Mouse (Mus musculus) thymus, postnatal 10 days (tissue): Measurements from ENCODE around the gene Aldh1l2.
"Not testable (repeated sequence)": the region's sequence is repeated elsewhere in the genome, so short reads cannot be mapped to it uniquely, and the experiment has no call there.

Experiments
- DNase-seq, 2 experiments: peaks; one replicate each; pipeline ENCODE4 v3.0.0; 2021; ENCODE audit warnings: low spot score in 2 of 2

The Aldh1l2 gene

DNA sequence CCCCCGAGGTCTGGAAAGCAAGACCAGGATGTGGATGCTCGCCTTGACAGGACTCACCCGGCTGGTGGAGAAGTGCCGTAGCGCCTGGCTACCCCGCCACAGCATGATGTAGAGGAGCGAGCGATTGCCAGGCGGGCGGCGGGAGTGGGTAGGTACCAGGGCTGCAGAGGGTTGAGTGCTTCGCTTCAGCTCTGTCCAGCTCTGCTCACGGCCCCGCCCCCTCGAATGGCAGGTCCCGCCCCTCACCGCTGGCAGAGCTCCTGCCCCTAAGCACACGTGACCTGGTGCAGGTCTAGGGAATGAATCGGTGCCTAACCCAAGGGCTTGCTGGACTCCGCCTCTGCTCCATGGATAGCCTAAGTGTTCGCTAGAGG is at the start of gene Aldh1l2:
Gene Aldh1l2 (minus strand): TSS at position 231 of the 374 bp plus-strand sequence.
- peak; percentile 7 to 21 for DNase-seq

DNA sequence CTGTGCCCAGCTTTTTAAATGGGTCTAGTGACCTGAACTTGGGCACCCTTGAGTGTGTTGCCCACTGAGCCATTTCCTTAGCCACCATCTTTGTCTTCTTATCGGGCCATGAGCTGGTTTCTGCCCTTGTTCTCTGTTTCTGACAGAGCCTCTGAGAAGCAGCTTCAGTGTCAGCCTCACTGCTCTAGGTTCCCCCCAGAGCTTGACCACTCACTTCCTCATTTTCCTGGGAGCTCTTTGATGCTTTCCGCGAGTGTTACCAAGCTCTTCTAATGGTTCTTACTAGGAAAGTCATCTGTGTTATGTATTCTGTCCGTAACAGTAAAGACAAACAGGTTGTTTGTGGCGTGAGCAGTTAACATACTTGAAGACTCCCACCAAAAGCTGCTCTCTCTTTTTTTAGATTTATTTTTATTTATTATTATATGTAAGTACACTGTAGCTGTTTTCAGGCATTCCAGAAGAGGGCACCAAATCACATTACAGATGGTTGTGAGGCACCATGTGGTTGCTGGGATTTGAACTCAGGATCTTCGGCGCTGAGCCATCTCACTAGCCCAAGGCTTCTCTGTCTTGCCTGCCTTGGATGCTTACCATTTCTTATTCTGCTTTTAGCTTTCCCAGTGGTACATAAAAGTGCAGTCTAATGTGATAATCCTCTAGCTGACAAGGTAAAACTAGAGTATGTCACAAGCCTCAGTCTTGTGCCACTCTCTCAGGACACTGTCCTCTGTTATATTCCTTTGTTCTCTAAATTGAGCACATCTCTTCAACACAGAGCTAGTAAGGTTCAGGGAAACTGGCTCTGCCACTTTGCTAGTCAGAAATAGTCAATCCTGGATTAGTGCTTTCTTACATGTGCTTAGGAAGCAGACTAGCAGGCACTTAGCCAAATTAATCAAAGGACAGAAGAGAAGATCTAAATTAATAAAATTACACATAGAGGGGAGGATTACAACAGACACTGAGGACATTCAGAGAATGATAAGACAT is 31.8 kb upstream of the Aldh1l2 start:
- DNase-seq = no peak

DNA sequence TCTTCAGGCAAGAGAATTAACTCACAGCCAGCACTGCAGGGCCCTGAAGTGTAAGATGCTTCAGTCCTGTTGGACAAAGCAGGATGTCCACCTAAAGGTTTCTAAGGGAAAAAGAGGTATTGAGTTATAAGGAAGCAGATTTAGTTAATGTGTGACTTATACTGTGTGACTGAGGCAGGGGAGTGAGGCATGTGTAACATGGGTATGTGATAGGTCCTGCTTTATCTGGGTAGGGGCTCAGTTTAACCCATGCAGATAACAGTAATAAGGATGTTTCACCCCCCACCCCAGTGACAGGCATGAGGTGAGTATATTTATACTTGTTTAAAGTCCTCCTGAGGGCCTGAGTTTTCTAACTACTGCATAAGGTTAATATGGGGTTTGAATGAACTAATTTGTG is 29.1 kb upstream of the Aldh1l2 start:
- DNase-seq = no peak

DNA sequence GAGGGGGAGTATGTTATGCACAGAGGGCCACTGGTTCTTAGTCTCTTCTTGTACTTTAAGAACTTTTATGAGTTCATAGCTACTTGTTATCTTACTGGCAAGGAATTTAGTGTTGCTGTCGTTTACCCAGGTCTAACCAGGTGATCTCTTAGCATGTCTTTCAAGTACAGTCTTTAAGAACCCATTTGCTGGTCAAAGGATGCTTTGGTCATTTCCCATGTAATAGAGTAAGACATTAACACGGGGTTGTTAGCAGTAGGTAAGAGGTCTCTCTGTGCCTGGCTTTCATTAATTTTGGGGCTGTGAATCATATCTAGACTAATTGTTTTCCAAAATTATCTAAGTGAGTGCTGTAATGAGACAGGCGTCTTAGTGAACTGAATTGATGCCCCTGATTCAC is 11.4 kb upstream of the Aldh1l2 start:
- no peak for DNase-seq

DNA sequence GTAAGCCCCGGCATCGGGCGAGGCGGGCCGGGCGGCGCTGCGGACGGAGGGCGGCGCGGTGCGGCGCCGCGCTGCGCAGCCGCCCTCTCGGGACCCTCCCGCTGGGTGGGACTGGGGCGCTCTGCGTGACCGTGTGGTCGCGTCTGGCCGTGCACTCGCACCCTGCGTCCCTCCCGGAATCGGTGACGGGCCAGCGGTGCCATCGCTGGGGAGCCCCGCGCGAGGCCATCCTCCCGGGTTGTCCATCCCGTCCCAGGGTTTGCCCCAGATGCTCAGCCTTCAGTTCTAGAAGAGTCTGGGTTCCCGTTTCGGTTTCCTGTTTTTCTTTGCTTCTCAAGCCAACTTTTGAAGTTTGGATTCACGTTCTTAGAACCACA is 10.2 kb upstream of the Aldh1l2 start:
- peak in 1 of 2 experiments; percentile 35 for DNase-seq

DNA sequence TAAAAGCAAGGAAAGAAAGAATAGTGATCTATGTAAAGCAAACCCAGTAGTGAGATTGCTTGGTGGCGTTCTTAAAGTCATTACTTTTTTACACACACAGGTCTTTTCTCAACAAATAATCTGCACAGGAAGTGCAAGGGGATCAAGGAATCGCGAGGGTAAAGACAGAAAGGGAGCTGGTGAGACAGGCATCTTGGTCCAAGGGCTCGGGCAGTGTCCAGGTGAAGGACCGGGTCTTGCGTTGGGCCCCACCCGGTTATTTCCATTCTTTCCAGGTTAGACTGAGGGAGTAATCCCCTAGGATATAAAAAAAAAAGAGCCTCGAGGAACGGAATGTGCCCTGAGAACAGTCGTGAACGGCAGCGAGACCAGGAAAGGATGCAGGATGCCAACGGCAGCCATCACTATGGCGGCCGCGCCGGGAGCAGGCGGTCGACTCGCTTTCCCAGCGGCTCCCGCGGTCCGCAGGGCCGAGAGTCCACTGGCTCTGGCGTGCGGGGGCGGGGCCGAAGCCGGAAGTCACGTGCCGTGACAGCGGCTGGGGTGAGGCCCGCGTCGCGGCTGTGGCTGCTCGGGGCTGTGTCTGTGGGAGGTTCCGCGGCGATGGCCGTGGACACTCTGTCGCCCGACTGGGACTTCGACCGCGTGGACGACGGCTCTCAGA is 9.6 kb upstream of the Aldh1l2 start, which contains the start of gene Washc4:
Gene Washc4 (plus strand): TSS at position 314 of the 664 bp plus-strand sequence.
- peak; percentile 88 to 89 for DNase-seq

DNA sequence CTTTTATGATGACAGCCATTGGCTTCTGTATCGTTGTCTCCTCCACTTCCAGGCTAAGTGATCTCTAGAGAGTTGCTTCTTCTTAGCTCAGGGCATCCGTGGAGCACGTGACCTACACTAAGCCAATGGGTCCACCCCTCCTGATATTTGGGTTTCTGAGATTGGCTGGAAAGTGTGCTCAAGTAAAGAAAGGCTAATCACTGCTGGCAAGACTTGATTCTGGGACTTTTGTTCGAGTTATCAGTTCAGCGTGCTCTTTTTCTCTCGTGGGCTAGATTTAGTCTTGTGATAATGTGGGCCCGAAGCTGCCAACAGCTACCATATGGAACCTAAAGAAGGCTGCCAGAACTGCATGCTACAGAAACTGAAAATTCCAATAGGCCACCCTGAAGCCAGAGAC is 8.3 kb upstream of the Aldh1l2 start:
- no peak for DNase-seq

DNA sequence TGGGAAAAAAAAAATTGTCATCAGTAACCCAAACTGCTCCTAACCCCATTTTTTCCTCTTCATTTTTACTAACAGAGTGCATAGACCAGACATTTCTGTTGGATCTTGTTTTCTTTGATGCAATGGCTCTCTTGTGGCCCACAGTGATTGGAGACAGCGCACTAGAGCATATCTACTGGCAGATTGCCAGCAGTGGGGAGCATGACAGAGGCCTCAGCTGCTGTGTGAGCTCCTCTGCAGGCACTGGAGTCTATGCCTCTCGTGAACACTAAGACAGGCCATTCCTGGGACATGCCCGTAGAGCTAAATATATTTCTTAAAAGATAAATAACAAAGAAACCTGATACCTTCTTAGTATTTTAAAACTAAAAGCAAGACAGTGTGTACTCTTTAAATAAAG is 6.2 kb upstream of the Aldh1l2 start:
- no peak for DNase-seq

DNA sequence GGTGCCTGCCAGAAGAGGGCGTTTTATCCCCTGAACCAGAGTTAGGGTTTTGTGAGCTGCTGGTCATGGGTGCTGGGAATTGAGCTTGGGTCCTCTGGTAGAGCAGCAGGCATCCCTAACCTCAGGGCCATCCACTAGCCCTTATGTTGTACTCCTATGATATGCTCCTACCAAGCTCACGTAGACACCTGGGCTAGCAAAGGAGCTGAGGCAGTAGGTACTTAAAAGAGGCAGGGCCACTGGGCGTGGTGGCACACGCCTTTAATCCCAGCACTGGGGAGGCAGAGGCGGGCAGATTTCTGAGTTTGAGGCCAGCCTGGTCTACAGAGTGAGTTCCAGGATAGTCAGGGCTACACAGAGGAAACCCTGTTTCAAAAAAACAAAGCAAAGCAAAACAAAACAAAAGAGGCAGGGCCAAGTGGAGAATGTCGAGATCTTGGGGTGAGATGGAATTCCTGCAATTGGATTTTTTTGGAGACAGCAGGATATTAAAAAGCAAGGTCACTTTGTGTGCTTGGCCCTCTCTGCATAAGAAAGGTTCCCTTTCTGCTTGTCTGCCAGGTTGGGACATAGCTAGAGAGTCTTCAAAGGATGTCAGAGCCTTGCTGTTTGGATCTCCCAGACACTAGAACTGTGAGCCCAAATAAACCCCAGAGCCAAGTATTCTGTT is 5.5 kb upstream of the Aldh1l2 start:
- no peak for DNase-seq

DNA sequence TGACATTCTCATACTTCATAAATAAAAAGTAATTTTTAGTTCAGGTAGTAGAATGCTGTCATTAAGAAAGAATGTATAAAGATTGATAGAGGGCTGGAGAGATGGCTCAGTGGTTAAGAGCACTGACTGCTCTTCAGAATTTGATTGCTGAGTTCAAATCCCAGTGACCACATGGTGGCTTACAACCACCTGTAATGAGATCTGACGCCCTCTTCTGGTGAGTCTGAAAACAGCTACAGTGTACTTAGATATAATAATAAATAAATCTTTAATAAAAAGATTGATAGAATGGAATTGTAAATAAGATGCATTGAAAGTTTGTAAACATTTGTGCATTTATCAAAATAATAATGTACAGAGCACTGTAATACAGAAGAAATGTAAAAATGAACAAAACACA is 2.5 kb upstream of the Aldh1l2 start:
- DNase-seq = no peak

DNA sequence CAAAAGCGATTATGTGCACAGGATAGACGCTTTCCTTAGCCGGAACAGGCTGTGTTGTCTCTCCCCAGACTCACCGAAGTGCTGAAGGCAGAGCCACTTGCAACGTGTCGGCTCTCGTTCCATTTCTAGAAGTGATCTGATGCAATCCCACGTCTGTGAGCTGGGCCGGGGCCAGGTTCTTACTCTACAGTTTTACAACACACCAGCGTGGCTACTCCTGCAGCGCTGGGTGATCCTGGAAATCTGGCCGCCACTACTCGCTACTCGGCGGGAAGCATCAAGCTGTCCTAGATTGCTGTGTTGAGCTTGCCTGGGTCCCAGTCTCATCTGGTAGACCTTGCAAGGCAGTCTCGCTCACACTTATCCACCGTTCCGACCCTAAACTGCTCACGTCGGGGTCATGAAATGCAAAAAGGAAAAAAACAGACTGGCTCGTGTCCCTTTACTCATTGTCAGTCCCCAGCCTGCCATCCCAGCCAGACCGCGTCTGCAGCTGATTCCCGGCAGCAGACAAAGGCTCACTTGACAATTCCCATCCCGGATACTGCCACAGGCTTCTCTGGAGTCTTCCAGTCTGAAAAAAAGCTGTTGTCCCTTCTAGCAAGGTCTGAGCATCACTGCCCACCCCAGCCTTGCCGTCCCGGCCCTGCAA is 556 bp downstream of the Aldh1l2 start:
- DNase-seq = no peak

DNA sequence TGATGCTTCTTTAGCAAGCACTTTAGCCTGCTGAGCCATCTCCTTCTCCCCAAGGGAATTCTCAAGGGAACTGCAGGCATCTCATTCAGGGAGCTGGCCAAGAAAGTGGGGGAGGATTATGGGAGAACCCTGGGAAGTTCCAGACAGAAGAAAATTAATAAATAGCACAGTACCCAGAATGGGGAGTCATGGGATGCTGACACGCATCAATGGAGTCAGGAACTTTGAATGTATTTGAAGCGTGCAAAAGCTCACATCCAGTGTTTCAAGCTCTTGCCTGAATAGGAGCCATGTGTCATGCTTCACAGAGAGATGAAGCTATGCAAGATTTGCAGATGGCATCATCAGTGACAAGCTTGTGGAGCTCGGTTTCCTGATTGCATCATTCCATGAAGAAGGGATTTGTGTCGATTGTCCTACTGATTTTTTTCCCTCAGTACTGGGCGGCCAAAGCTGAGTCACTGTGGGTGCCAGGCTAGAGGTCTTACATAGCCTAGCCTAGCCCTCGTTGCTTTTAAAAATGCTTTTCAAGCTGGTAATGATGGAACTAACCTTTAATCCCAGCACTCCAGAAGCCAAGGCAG is 3.5 kb downstream of the Aldh1l2 start:
- no peak for DNase-seq

DNA sequence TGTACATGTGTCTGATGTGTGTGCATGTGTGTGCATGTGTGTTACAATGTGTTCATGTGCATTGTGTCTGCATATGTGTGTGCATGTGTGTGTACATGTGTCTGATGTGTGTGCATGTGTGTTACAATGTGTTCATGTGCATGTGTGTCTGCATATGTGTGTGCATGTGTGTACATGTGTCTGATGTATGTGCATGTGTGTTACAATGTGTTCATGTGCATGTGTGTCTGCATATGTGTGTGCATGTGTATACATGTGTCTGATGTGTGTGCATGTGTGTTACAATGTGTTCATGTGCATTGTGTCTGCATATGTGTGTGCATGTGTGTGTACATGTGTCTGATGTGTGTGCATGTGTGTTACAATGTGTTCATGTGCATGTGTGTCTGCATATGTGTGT is 9.7 kb downstream of the Aldh1l2 start:
- not testable (repeated sequence) for DNase-seq

DNA sequence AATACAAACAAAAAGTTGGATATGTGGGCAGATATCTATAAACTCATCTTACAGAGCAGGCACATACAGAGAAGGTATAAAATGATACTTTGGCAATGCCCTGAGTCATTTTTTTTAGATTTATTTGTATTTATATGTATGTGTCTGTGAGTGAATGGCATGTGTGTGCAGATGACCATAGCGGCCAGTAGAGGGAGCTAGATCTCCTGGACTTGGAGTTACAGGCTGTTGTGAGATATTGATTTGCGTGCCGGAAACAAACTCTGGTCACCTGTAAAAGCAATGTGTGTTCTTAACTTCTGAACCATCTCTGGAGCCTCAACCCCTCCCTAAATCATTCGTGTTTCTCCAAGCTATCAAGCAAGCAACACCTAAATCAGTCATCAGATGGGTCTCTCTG is 12.9 kb downstream of the Aldh1l2 start:
- DNase-seq = no peak

DNA sequence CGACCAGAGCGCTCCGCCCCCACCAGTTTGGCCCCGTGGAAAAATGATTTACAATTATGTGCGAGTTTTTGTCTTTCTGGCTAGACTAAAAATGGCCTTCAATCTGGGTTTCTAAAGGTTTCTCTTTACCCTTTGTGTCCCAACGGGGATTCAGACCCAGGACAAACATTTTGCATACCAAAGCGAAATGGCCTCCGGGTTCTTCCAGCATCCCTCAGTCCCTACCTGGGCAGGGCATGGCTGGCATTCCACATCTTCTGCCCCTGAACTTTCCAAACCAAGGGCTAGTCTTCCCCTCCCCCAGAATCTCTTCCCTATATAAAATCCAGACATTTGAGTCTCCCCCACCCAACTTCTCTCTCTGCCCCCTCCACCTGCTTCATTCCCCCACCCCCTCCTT is 20.2 kb downstream of the Aldh1l2 start:
- DNase-seq = no peak

DNA sequence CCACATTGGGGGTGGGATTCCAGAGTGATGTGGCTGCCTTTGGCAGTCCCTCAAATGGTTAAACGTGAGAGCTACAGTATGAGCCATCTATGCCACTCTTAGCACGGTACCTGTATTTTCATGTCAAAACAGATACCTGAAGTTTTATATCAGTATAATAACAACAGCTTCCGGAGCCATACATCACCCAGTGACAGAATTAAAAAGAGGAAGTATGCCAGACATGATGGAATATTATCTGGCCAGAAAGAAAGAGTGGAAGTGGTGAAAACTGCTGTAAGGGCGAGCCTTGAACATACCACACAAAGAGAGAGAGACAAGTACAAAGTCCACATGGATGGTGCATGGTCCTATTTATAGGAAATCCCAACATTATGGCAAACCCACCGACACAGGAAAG is 22.6 kb downstream of the Aldh1l2 start:
- DNase-seq = no peak

DNA sequence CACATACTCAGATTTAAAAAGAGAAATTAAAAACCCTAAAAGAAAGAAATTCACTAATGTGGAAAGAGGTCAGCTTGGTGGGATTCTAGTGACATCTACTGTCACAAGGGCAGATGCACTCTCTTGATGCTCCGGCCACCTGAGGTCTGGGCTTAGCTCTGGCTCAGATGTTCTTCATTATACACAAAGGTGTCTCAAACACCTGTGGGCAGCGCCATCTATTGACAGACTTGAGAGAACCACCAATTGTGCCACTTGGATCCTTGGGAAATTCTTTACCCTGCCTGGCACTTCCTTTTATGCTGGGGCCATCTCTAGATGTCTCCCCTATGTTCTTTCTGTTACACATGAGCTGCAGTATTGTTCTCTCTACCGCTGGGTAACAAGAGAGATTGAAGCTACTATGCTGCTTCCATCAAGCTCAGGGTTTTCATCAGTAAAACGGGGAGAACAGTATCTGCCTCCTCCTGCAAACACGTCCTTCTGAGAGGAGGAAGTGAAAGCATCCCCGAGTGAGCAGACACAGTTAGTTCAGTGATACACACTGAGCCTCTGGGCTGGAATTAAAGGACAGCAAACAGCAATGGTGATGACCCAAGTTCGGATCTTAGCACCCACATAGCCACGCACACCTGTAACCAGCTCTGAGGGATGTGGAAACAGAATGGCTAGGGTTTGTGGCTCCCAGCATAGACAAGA is 24.8 kb downstream of the Aldh1l2 start:
- DNase-seq = peak in 1 of 2 experiments; percentile 40

DNA sequence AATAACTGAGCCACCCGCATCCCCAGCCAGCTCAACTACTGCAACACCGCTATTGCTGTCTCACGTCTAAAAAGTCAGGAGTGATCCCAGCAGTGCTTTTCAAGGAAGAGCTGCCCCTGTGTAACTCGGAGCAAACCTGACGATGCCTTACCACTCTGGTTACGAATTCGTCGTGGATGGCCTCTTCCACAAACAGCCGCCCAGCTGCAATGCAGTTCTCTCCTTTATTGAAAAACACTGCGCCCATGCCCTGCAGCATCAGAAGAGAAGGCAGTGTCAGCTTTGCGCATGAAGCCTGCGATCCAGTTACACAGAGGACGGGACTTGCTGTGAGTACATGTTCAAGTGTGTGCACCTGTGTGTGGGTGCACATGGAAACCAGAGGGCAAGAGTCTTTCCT is 36.6 kb downstream of the Aldh1l2 start:
- DNase-seq = no peak

DNA sequence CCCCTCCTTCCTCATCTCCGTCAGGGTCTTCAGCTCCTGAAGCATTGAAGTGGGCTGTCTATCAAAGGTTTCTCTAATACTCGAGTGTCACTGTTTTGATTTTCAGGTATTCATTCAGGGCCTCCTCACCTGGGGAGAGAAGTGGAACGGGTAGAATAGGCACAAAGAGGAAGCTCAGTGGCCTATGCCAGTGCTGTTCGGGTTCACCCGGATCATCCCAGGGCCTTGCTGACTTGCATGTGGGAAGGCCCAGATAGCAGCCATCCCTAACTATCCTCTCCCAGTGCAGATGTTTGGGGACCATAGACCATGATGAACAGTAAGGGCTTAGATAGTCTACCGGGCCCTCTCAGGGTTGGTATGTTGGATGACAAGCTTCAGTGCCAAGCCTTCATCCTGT is 43.4 kb downstream of the Aldh1l2 start:
- no peak for DNase-seq

DNA sequence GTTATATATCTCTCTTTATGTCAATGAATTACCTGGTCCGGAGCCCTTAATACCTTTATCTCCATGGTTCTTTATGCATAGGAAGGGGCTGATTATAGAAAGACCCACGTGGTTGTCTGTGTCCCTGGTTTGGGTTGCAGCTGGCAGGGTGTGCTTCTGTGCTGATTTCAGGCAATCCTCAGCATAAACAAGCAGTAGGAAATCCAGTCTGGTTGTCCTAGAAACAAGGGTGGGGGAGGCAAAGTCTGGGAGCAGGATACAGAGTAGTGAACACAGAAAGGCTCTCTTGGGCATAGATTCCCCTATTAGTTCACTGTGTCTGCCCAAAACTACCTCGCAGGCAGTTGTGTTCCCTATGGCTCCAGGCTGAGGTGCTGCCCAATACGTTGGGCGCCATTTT is 56.7 kb downstream of the Aldh1l2 start:
- DNase-seq = peak in 1 of 2 experiments; percentile 1

DNA sequence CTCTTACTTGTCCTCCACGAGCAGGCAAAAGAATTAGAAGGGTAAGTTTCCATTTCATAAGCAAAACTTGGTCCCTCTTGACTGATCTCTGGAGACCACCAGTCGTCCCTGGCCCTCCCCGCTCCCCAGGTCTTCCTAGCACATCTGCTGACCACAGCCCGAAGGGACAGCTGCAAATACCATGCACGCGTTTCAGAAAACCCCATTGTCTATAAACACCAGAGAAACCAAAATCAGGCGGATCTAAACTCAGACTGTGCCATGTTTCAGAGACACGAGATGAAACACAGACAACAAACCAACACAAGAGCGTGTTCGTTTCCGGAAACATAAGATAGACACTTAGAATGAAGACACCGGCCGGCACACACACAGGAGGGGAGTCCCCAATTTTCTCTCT is 58.7 kb downstream of the Aldh1l2 start:
- no peak for DNase-seq
